Mouse (Mus musculus) stomach, embryonic 14.5 days (tissue): Measurements from ENCODE around the gene Ptcd1. TPM values are rescaled to one million over a fixed set of nuclear protein-coding genes. Genes with fewer than 3 reads are reported as not detected.
"Not testable (repeated sequence)": the region's sequence is repeated elsewhere in the genome, so short reads cannot be mapped to it uniquely, and the experiment has no call there.

Experiments used
- ATAC-seq: fragments of 200-750 bp; cut with Nextera tagmentation; 2 replicates; pipeline ENCODE4 v1.8.0; 2017; ENCODE audit warnings: low read depth, moderate TSS enrichment; ENCODE audit not compliant: insufficient number of reproducible peaks, insufficient read depth, low FRiP score
- H3K27ac ChIP-seq: fragments of 300-500 bp; sonication (generic); 2 replicates; pipeline ENCODE4 v1.5.1; 2014; ENCODE audit warnings: mild to moderate bottlenecking, low read length, moderate library complexity, mixed read lengths
- H3K27me3 ChIP-seq: fragments of 300-500 bp; sonication (generic); 2 replicates; pipeline ENCODE4 v1.6.1; 2014; ENCODE audit warnings: low read length, control low read depth, mixed read lengths; ENCODE audit not compliant: control insufficient read depth, insufficient read depth
- H3K36me3 ChIP-seq: fragments of 300-500 bp; sonication (generic); 2 replicates; pipeline ENCODE4 v1.6.1; 2014; ENCODE audit warnings: mild to moderate bottlenecking, control low read depth, low read length, moderate library complexity, mixed read lengths; ENCODE audit not compliant: control insufficient read depth, insufficient read depth
- H3K4me1 ChIP-seq: fragments of 300-500 bp; sonication (generic); 2 replicates; pipeline ENCODE4 v1.6.1; 2014; ENCODE audit warnings: low read length, control low read depth, mixed read lengths; ENCODE audit not compliant: control insufficient read depth, insufficient read depth
- H3K4me2 ChIP-seq: fragments of 300-500 bp; sonication (generic); replicated peaks from 2 replicates; pipeline ENCODE4 v1.6.1; 2014; ENCODE audit warnings: low read depth, low read length, control low read depth
- H3K4me3 ChIP-seq: fragments of 300-500 bp; sonication (generic); 2 replicates; pipeline ENCODE4 v1.5.1; 2014; ENCODE audit warnings: low read depth, low read length, control low read depth
- H3K9ac ChIP-seq: fragments of 300-500 bp; sonication (generic); replicated peaks from 2 replicates; pipeline ENCODE4 v1.6.1; 2014; ENCODE audit warnings: low read depth, mild to moderate bottlenecking, control low read depth, low read length, moderate library complexity, mixed read lengths
- H3K9me3 ChIP-seq: fragments of 300-500 bp; sonication (generic); 2 replicates; pipeline ENCODE4 v1.6.1; 2016; ENCODE audit warnings: low read depth, low read length, control low read depth; ENCODE audit not compliant: control insufficient read depth
- WGBS: fragments of 180-500 bp; shearing (Covaris S2); extraction: QIAGEN DNeasy Blood & Tissue Kit; methylation state at CpG from one replicate; pipeline ENCODE4 v1.1.7; 2014; 5-methylcytosine and 5-hydroxymethylcytosine counted together
- polyA plus RNA-seq: library from polyadenylated mRNA; unstranded; fragments of >200 nt; fragmentation: Nextera tagmentation; extraction: Ambion mirVana; gene quantifications from 2 replicates; pipeline ENCODE4 v1.2.1, GENCODE M21; 2014

Ptcd1 gene
- polyA plus RNA-seq, 1 experiment from 2014 or later: 11.4 TPM

GRCm38 (mm10) chr5:145104328-145104727 lies 62.6 kb downstream of the Ptcd1 start:
- H3K36me3 ChIP-seq: peaks cover 78% of the 10 kb centered on the region
- no peaks in the 10 kb centered on the region for H3K27me3 ChIP-seq
- no peak overlapping the region for H3K4me3 ChIP-seq
- H3K4me2 ChIP-seq: no peak overlapping the region
- no peak for ATAC-seq
- H3K9ac ChIP-seq: no peak overlapping the region
- no peak overlapping the region for H3K27ac ChIP-seq
- no peaks in the 10 kb centered on the region for H3K4me1 ChIP-seq
- no peaks in the 10 kb centered on the region for H3K9me3 ChIP-seq
- 88% methylated on average over 9 of the region's 9 CpGs for WGBS

- no peak overlapping the region for H3K4me3 ChIP-seq
- peaks cover 78% of the 10 kb centered on the region for H3K36me3 ChIP-seq
- H3K9me3 ChIP-seq: no peaks in the 10 kb centered on the region
- H3K27ac ChIP-seq: no peak overlapping the region
- H3K9ac ChIP-seq: no peak overlapping the region
- no peak overlapping the region for H3K4me2 ChIP-seq
- H3K27me3 ChIP-seq: no peaks in the 10 kb centered on the region
- H3K4me1 ChIP-seq: no peaks in the 10 kb centered on the region
- whole genome bisulfite sequencing: 84% methylated on average over 4 of the region's 4 CpGs
- no peak for ATAC-seq
Measured at GRCm38 (mm10) chr5:145102706-145103105, 64.2 kb downstream of the Ptcd1 start.

- 98% methylated on average over 11 of the region's 11 CpGs for WGBS
- peaks cover 82% of the 10 kb centered on the region for H3K36me3 ChIP-seq
- H3K9me3 ChIP-seq, H3K4me3 ChIP-seq, H3K27ac ChIP-seq, H3K27me3 ChIP-seq, H3K4me1 ChIP-seq, H3K4me2 ChIP-seq, H3K9ac ChIP-seq, ATAC-seq: not testable (repeated sequence)
Measured at GRCm38 (mm10) chr5:145101451-145101850, 65.5 kb downstream of the Ptcd1 start.

- H3K36me3 ChIP-seq: peaks cover 84% of the 10 kb centered on the region
Measured at GRCm38 (mm10) chr5:145100960-145101359, 65.9 kb downstream of the Ptcd1 start.

GRCm38 (mm10) chr5:145098340-145098821 lies 68.5 kb downstream of the Ptcd1 start:
- H3K9me3 ChIP-seq: no peaks in the 10 kb centered on the region
- ATAC-seq: no peak
- 91% methylated on average over 10 of the region's 10 CpGs for WGBS
- H3K27me3 ChIP-seq: no peaks in the 10 kb centered on the region
- H3K4me2 ChIP-seq: no peak overlapping the region
- H3K27ac ChIP-seq: no peak overlapping the region
- H3K36me3 ChIP-seq: peaks cover 74% of the 10 kb centered on the region
- no peaks in the 10 kb centered on the region for H3K4me1 ChIP-seq
- H3K4me3 ChIP-seq: no peak overlapping the region
- H3K9ac ChIP-seq: no peak overlapping the region

More at GRCm38 (mm10) chr5:145100960-145101359, 65.9 kb downstream of the Ptcd1 start:
- no peak overlapping the region for H3K9ac ChIP-seq
- no peak overlapping the region for H3K4me2 ChIP-seq
- no peaks in the 10 kb centered on the region for H3K9me3 ChIP-seq
- H3K4me1 ChIP-seq: no peaks in the 10 kb centered on the region
- no peak overlapping the region for H3K4me3 ChIP-seq
- H3K27me3 ChIP-seq: no peaks in the 10 kb centered on the region
- WGBS: 95% methylated on average over 9 of the region's 9 CpGs
- no peak for ATAC-seq
- H3K27ac ChIP-seq: no peak overlapping the region

Other genes with a start within 250 kb of the Ptcd1 start
- gene Smurf1, start 201.3 kb downstream of the Ptcd1 start, polyA plus RNA-seq: 15.6 and 21.7 TPM in 2 replicates
- gene Gm4871, start 134.4 kb downstream of the Ptcd1 start, polyA plus RNA-seq: not detected in 2 replicates
- gene 1700018F24Rik, start 124.1 kb downstream of the Ptcd1 start, polyA plus RNA-seq: not detected in 2 replicates
- gene Arpc1a, start 83.3 kb downstream of the Ptcd1 start, polyA plus RNA-seq: 150 and 152 TPM in 2 replicates
- gene Kpna7, start 83.1 kb downstream of the Ptcd1 start, polyA plus RNA-seq: not detected in 2 replicates
- 144 and 163 TPM in 2 replicates for gene Arpc1b, start 52.9 kb downstream of the Ptcd1 start, polyA plus RNA-seq
- gene Pdap1, start 26.9 kb downstream of the Ptcd1 start, polyA plus RNA-seq: 102 and 111 TPM in 2 replicates
- 186 and 191 TPM in 2 replicates for gene Bud31, start 26.7 kb downstream of the Ptcd1 start, polyA plus RNA-seq
- gene Cpsf4, start 105 bp upstream of the Ptcd1 start, polyA plus RNA-seq: 26.4 and 28.2 TPM in 2 replicates
- 576 and 654 TPM in 2 replicates for gene Atp5j2, start 25.0 kb upstream of the Ptcd1 start, polyA plus RNA-seq
- 9.0 and 9.6 TPM in 2 replicates for gene Zkscan14, start 34.8 kb upstream of the Ptcd1 start, polyA plus RNA-seq
- 13.6 and 13.9 TPM in 2 replicates for gene Zkscan5, start 37.5 kb upstream of the Ptcd1 start, polyA plus RNA-seq
- 39.8 and 42.0 TPM in 2 replicates for gene Zfp655, start 64.6 kb upstream of the Ptcd1 start, polyA plus RNA-seq
- gene Zscan25, start 113.4 kb upstream of the Ptcd1 start, polyA plus RNA-seq: 0.80 and 1.6 TPM in 2 replicates
- gene Cyp3a57, start 178.2 kb upstream of the Ptcd1 start, polyA plus RNA-seq: not detected in 2 replicates